Mouse (Mus musculus): Measurements from ENCODE around the gene Pmvk. TPM values are rescaled to one million over a fixed set of nuclear protein-coding genes. Genes with fewer than 3 reads are reported as not detected.

The Pmvk gene
- total and polyA plus RNA-seq, 3 experiments: 13.9 to 27.7 (median 21.5) TPM

DNA sequence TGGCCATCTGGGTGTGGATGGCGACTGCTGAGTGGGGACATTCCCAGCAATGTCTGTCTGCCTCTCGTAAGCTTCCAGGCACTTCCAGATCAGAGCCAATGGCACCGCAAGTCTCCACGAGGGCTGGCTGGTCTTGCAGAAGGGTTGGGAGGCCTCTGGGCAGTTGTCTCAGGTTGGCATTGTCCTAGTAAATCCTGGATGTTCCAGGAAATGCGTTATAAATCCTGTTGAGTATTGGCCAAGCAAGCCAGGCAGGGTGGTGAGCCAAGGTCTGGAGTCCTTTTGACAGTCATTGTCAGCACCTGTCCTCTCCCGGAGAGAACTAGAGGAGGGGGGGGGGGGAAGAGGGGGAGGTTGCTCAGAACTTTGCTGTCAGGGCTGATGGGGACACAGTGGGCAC, 24.7 kb downstream of the Pmvk start:
- DNase-seq: no peak

DNA sequence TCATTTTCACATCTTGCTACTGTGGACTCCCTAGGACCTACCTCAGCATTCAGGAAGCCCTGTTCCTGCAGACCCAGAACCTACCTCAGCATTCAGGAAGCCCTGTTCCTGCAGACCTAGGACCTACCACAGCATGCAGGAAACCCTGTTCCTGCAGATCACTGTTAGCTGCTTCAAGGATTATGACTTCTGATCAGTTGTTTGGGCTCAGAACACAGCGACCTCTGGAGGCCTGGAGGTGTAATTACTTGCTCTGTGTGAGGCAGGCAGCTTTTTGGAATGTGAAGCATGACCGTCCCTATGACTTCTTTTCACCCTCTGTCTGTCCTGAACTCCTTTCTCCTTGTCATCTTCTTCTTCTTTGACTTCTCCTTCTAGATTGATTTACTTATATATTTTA, 27.1 kb downstream of the Pmvk start:
- no peak for DNase-seq

DNA sequence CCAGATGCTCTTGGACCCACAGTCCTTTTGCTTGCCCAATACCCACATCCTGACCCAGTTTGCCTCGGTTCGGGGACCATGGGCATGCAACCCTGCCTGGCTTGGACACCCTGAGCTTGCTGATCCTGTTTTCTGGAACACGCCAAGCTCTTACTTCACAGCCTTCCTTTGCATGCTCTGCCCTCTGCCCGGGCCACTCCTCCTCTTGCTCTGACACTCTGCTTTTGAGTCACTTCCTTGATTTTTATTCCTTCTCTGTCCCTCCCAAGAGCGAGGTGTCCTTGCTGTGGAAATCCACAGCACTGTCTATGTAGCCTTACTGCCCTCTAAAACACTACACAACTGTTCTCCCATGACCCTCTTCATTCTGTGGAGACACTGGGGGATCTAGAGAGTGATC, 27.9 kb downstream of the Pmvk start:
- DNase-seq: peak; percentile 15

DNA sequence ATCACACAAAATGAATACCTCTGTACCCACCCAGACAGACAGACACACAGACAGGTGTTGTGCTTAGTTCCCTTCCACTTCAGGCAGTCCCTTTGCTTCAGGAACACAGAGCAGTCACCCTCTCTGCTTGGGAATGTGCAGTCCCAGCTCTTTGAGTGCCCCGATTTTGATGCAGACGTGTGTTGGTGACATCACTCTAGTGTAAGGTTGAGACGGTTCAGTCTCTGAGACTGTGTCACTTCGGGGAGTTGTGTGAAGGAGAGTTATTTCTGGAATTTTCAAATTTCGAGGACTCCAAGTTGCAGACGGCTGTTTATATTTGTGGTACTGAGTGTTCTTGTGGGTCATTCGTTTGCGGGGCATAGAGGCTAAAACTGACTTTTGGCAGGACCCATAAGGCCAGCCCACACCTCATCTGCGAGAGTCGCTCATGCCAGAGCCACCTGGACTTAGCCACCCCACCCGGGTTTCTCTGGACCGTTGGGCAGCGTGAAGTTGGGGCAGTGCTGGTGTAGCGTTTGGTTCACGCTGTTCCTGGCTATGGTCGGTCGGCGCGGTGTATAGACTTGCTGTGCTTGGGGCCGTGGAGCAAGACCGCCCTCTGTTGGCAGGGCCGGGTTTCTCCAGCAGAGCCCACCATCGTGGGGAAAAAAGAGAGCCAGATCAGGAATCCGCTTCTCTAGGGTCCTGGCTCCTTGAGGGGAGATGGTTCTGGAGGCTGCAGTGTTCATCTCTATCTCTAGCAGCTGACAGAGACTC, 30.6 kb downstream of the Pmvk start:
- DNase-seq: peak; percentile 83

DNA sequence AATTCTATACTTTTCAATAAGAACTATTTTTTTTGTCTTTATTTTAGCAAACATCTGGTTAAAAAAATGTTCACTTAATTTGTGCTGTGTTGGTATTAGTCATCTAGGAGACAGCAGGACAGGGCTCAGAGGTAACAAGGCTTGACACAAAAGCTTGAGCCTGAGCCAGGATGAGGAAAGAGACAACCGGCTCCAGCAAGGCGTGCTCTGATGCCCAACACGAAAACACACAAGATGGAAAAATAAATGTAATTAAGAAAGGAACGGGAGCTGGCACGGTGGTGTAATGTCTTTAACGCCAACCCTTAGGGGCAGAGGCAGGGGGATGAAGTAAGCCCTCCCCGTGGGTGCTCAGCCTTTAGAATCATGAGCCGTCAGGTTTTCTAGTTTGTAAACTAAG, 31.8 kb downstream of the Pmvk start:
- no peak for DNase-seq

DNA sequence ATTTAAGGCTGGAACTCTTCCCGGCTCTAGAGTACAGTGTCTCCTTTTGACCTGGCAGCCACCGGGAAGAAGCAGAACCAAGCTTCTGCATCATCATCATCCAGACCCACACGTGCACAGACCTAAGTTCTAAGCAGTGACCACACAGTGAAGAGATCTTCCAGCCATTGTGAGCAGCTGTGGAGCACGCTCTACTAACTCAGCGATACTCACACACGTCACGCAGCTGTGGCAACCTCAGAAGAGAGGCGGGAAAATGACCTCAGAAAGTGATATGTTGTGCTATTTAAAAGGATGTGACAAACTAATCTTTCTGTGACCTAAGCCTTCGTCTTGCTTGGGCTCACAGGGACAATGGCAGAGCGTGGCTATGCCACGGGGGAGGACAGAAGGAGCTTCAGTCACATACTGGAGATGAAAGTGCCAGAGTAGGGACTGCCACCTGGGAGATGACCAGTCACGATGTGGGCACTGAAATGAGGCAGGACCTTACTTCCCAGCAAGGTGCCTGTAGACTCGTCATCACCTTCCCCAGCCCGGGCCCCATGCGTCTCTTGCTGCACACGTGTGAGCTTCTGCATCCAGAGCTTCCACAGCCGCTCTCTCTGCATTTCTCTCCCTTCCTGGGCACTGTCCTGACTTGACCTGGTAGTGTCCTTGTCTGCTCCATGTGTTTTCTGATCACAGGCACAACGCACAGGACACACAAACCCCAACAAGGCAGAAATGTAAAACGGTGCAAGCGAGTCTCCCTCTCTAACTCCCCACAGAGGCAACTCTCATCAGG, 32.8 kb downstream of the Pmvk start:
- DNase-seq: no peak

DNA sequence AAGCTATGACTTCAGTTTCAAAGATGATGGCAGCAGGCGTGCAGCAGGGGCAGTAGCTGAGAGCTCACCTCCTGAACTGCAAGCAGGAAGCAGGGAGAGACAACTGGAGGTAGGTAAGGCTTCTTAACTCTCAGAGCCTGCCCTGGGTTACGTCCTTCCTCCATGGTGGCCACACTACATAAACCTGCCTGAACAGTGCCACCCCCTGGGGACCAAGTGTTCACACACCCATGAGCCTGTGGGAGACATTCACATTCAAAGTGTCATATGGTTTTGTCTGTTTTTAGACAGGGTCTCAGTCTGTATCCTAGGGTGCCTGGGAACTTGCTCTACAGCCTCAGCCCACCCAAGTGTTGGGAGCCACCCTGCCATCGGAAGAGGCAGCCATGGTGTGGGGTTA, 36.4 kb downstream of the Pmvk start:
- no peak for DNase-seq

DNA sequence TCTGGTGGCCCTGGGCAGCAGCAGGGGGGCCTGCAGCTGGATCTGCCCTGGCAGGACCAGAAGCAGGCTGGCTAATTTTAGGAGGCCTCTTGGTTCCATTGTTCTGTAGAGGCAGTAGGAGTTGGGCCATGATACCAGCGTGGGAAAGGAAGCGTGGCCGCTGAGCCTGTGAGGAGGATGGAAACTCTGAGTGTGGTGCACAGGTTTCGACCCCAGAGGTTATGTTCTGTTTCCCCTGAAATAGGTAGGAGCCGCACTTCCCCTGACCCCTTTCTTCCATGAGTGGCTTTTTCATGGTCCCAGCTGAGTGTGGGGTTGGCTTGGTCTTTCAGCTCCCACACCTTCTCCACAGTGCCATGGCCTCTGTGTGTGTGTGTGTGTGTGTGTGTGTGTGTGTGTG, 37.2 kb downstream of the Pmvk start:
- DNase-seq: no peak

DNA sequence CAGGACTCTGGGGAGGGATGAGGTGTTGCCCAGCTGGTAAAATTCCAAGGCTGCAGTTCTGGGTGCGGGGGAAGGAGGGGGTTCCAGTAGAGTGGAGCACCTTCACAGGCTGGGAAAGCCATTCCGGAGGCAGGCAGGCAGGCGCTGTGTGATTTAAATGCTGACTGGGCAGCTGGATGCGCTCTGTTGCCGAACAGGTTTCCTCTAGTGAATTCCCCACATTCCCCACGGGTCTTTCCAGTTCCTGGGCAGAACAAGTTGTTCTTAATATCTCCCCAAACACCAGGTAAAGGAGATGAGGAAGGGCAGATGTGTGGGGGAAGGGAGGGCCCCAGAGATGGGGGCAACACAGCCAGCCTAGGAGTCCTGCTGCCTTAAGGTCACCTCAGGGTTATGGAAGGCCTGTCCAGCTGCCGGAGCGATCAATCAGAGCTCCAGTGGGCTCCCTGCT, 38.4 kb downstream of the Pmvk start:
- DNase-seq: no peak

DNA sequence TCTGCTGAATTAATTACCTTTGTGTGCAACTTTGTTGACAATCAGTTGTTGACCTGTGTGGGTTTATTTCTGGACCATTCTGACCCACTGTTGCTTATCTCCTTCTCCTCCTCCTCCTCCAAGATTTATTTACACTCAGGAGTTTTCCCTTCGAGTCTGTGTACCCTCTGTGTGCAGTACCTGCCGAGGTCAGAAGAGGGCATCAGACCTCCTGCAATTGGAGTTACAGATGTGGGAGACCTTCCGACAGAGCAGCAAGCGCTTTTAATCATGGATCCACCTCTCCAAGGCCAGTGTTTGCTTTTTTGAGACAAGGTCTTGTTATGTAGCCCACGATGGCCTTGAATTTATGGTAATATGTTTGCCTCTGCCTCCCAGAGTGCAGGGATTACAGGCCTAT, 40.3 kb downstream of the Pmvk start:
- no peak for DNase-seq

DNA sequence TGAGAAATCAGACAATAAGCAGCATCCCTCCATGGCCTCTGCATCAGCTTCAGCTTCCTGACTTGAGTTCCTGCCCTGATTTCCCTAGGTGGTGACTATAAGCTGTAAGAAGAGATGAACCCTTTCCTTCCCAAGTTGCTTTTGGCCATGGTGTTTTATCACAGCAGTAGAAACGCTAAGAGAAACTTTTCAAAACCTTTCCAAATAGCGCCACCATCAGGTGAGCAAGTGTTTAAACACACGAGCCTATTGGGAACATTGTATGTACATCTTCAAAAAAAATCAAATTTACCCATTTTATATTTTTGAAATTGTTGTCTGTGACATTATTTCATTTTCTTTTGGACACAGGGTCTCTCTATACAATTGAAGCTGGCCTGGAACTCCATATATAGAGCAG, 42.0 kb downstream of the Pmvk start:
- DNase-seq: no peak

DNA sequence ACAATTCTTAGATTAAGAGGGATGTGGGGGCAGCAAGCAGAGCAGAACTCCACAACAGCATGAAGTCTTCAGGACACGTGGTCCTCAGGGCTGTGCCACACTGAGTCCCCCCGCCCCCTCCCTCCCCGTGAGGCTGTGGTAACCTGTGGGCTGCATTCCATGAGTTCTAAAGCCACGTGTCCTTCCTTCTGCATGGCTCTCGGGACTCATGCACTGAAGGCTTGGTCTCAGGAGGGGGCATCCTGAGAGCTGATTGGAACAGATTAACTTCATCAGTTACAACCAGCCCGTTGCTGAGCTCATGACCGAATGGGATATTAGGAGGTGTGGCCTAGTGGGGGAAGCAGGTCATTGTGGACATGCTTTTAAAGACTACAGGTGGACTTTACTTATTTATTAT, 45.4 kb downstream of the Pmvk start:
- no peak for DNase-seq

DNA sequence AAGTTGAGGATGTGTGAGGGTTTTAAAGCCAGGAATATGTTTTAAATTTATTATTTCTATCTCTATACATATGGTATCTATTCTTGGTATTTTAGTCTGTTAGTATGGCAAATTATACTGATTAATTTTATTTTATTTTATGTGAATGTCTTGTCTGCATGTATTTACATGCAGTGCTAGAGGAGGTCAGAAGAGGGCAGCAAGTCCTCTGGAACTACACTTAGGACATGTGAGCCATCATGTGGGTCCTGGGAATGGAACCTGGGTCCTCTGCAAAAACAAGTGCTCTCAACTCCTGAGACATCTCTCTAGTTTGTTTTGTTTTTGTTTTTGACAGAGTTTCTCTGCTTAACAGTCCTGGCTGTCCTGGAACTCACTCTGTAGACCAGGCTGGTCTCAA, 47.1 kb downstream of the Pmvk start:
- DNase-seq: no peak

DNA sequence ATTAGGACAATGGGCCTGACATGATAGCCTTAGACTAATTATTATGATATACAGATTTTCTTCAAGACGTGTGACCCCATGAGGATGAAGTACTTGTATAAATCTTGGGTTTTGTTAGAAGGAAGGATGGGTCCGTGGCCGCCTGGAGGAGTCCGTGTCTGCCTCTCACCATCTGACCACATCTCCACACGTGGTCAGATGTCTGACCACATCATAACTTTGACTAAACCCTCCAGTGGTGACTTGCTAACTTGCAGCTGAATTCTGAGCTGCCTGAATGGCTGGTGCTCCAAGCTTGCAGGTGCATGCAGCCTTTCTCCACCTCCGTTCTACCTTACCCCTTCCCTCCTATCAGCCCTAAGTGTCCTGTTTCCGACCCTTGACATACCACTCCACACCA, 48.2 kb downstream of the Pmvk start:
- no peak for DNase-seq

DNA sequence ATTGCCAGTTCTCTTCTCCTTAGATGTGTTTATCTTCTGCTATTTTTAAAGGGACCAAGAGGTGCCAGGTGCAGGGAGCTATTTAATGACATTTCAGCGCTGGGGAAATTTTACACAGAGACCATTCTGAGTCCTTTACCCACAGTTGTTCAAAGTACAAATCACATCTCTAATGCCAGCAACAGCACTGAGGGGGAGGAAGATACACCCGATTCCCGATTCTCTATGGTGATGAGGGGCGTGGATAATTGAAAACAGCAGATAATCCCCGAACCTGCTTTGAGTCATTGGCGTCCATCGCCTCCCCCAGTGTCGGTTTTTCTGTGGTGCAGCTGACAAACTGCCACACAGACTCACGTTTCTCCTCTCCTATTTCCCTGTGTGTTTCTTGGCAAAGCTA, 53.7 kb downstream of the Pmvk start:
- no peak for DNase-seq

DNA sequence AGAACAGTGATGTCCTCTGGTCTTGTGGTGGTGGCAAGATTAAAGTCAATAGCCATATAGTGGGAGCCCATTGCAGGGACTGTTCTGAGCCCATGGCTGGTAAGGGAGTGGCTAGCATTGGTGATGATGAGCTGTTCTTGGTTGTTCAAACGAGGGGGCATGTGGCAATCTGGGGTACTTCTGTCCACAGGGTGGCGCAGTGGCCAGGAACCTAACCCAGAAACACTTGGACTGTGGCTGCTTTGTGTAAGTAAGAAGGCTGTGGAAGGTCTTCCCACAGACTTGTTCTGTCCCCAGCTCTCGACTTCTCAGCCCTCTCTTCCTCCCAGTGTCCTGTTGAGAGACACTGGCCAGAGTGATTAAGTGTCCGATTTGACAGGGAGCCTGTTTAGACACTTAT, 56.6 kb downstream of the Pmvk start:
- peak; percentile 33 for DNase-seq

DNA sequence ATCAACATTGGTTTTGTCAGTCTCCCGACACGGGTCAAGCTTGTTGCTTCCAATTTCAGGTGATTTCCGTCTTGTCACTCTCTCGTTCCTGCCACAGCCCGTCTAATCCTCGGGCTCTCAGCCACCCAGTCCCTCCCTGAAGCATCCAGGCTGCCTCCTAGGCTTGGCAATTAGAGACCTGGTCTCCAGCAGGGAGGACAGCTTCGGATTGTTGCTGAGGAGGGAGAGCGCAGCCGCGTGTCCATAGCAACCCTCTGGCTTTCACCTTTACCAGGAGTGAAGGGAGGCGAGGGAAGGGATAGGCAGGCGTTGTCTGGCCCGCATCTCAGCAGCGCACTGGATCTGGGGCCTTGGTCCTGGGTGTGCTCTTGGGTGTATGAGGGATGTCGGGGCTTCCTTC, 57.1 kb downstream of the Pmvk start:
- no peak for DNase-seq

DNA sequence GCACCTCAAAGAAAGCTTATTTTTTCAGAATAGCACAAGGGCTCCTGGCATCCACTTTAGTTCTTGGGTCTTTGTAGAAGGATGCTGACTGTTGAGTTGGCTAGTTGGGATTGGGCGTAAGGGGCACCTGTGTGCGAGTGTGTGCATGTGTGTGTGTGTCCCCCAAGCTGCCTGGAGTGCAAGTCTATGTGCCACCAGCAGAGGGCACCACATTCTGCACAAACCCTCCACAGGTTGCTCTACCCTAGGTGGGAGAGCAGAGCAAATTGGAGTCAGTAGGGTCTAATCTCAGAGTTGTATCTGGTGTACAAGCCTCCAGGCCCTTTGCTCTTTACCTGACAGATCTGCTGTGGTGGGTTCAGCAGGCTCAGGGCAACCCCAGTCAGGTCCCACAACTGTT, 57.9 kb downstream of the Pmvk start:
- DNase-seq: no peak

DNA sequence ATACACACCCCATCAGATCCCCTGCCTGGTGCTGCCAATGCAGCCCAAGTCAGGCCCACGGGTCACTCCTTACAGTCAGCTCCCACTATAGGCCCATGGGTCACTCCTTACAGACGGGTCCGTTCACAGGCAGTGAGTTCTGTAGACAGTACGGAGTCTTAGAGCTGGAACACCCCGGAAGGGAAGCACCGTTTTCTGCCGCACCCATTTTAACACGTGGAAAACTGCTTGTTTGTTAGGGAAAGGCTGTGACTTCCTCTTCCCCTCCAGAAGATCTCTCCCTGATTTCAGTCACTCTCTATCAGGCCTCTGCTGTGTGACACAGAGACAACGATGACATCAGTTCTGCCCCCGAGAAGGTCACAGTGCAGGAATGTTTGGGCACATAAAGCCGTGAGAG, 61.1 kb downstream of the Pmvk start:
- DNase-seq: no peak

DNA sequence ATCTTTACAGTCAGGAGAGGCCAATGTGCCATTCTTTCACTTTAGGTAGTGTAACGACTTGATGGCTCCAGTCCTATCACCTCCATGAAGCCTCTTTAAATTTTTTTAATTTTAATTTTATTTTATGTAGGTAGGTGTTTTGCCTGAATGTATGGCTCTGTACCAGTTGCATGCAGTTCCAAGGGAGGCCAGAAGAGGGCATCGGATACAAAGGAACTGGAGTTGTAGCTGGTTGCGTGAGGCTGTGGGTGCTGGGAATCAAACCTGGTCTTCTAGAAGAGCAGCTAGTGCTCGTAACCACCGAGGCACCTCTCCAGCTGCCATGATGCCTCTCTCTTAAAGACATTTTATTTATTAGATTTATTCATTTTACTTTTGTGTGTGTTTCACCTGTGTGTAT, 62.0 kb downstream of the Pmvk start:
- no peak for DNase-seq
